Mouse (Mus musculus) bone marrow, adult 2 months (tissue): Measurements from ENCODE around the gene Bcat2. TPM values are rescaled to one million over a fixed set of nuclear protein-coding genes. Genes with fewer than 3 reads are reported as not detected.

Source experiments
- H3K27ac ChIP-seq: fragments of 200-500 bp; 2 replicates; pipeline ENCODE4 v1.5.1; 2012; ENCODE audit warnings: low read depth, mild to moderate bottlenecking, control low read depth, inconsistent platforms, low read length; ENCODE audit not compliant: control insufficient read depth, poor library complexity, insufficient read depth
- H3K4me1 ChIP-seq: fragments of 200-500 bp; 2 replicates; pipeline ENCODE4 v1.6.1; 2011; ENCODE audit warnings: low read length; ENCODE audit not compliant: control insufficient read depth, insufficient read depth
- H3K4me3 ChIP-seq: fragments of 200-500 bp; replicated peaks from 2 replicates; pipeline ENCODE3; 2011; ENCODE audit warnings: mild to moderate bottlenecking, low read depth, low read length, control low read depth; ENCODE audit not compliant: control insufficient read depth
- CTCF ChIP-seq: fragments of 200-500 bp; IDR thresholded peaks from 2 replicates; pipeline ENCODE4 v1.5.1; 2011; ENCODE audit warnings: low read length, control low read depth; ENCODE audit not compliant: control insufficient read depth, insufficient read depth
- POLR2A ChIP-seq: fragments of 200-500 bp; IDR thresholded peaks from 2 replicates; pipeline ENCODE4 v1.6.1; 2011; ENCODE audit warnings: low read depth, mild to moderate bottlenecking, control low read depth, low read length, borderline replicate concordance; ENCODE audit not compliant: control insufficient read depth
- WGBS: fragments of 180-500 bp; shearing (Covaris S2); methylation state at CpG from one replicate; pipeline ENCODE4 v1.1.7; 2018; 5-methylcytosine and 5-hydroxymethylcytosine counted together
- polyA plus RNA-seq: library from polyadenylated mRNA; stranded (reverse); fragments of >200 nt; gene quantifications from 2 replicates; pipeline ENCODE4 v1.2.4, GENCODE M21; 2011; ENCODE audit warnings: low replicate concordance; ENCODE audit not compliant: missing spikeins, insufficient read depth, insufficient read length

Bcat2 gene
- polyA plus RNA-seq, 1 experiment = 58.4 TPM

GRCm38 (mm10) chr7:45539095-45539494 is 30.9 kb upstream of the Bcat2 start:
- TF ChIP-seq POLR2A (no peak), CTCF (no peak)
- WGBS = 74% methylated on average over 3 of the region's 3 CpGs
- Histone ChIP-seq H3K4me1 (no peaks in the 10 kb centered on the region), H3K4me3 (no peak overlapping the region), H3K27ac (no peak overlapping the region)

GRCm38 (mm10) chr7:45540213-45540612 is 29.7 kb upstream of the Bcat2 start:
- TF ChIP-seq POLR2A = no peak
- no peak for TF ChIP-seq CTCF
- no peak overlapping the region for H3K27ac ChIP-seq
- 67% methylated on average over 2 of the region's 2 CpGs for WGBS

GRCm38 (mm10) chr7:45544525-45544924 is 25.4 kb upstream of the Bcat2 start:
- Histone ChIP-seq H3K27ac (no peak overlapping the region), H3K4me3 (no peak overlapping the region), H3K4me1 (no peaks in the 10 kb centered on the region)
- no peak for TF ChIP-seq POLR2A
- 0 out of 2 replicates have a peak, but pooled peaks have one; percentile 6 for TF ChIP-seq CTCF
- WGBS = 85% methylated on average over 1 of the region's 1 CpGs

More at GRCm38 (mm10) chr7:45540213-45540612, 29.7 kb upstream of the Bcat2 start:
- Histone ChIP-seq H3K4me3 (no peak overlapping the region), H3K4me1 (no peaks in the 10 kb centered on the region)

GRCm38 (mm10) chr7:45549641-45550436 is 20.1 kb upstream of the Bcat2 start:
- Histone ChIP-seq H3K27ac (no peak overlapping the region), H3K4me1 (no peaks in the 10 kb centered on the region), H3K4me3 (no peak overlapping the region)
- 85% methylated on average over 16 of the region's 16 CpGs for WGBS
- TF ChIP-seq POLR2A (no peak), CTCF (no peak)

GRCm38 (mm10) chr7:45550821-45551511 is 19.0 kb upstream of the Bcat2 start:
- TF ChIP-seq POLR2A (no peak), CTCF (no peak)
- 80% methylated on average over 11 of the region's 11 CpGs for WGBS
- no peaks in the 10 kb centered on the region for H3K4me1 ChIP-seq
- H3K27ac ChIP-seq = no peak overlapping the region
- no peak overlapping the region for H3K4me3 ChIP-seq

- no peaks in the 10 kb centered on the region for H3K4me1 ChIP-seq
- H3K27ac ChIP-seq = no peak overlapping the region
- no peak overlapping the region for H3K4me3 ChIP-seq
- TF ChIP-seq POLR2A = no peak
- TF ChIP-seq CTCF = no peak
- WGBS = 78% methylated on average over 8 of the region's 8 CpGs
Observed at GRCm38 (mm10) chr7:45551512-45551883, 18.5 kb upstream of the Bcat2 start.

- no peak overlapping the region for H3K4me3 ChIP-seq
- TF ChIP-seq CTCF (no peak), POLR2A (no peak)
- H3K4me1 ChIP-seq = no peaks in the 10 kb centered on the region
- WGBS = 78% methylated on average over 8 of the region's 8 CpGs
- H3K27ac ChIP-seq = no peak overlapping the region
Observed at GRCm38 (mm10) chr7:45553519-45553918, 16.4 kb upstream of the Bcat2 start.

- no peak for TF ChIP-seq CTCF
- no peak for TF ChIP-seq POLR2A
- H3K27ac ChIP-seq = no peak overlapping the region
- H3K4me3 ChIP-seq = no peak overlapping the region
- no peaks in the 10 kb centered on the region for H3K4me1 ChIP-seq
- 86% methylated on average over 2 of the region's 2 CpGs for WGBS
Observed at GRCm38 (mm10) chr7:45553990-45554389, 16.0 kb upstream of the Bcat2 start.
